Mouse (Mus musculus) midbrain, embryonic 12.5 days (tissue): ENCODE measurements around the gene Negr1. TPM values are rescaled to one million over a fixed set of nuclear protein-coding genes. Genes with fewer than 3 reads are reported as not detected.

ENCODE experiments used
- ATAC-seq: fragments of 200-750 bp; cut with Nextera tagmentation; 2 replicates; pipeline ENCODE4 v1.8.0; 2017; ENCODE audit warnings: low read depth, moderate TSS enrichment, moderate library complexity; ENCODE audit not compliant: low FRiP score
- H3K27ac ChIP-seq: fragments of 300-500 bp; sonication (generic); replicated peaks from 2 replicates; pipeline ENCODE4 v1.5.1; 2016; ENCODE audit warnings: mild to moderate bottlenecking
- H3K27me3 ChIP-seq: fragments of 300-500 bp; sonication (generic); 2 replicates; pipeline ENCODE4 v1.6.1; 2016; ENCODE audit warnings: mild to moderate bottlenecking
- H3K36me3 ChIP-seq: fragments of 300-500 bp; sonication (generic); 2 replicates; pipeline ENCODE4 v1.6.1; 2016
- H3K4me1 ChIP-seq: fragments of 300-500 bp; sonication (generic); 2 replicates; pipeline ENCODE4 v1.6.1; 2016
- H3K4me2 ChIP-seq: fragments of 300-500 bp; sonication (generic); replicated peaks from 2 replicates; pipeline ENCODE4 v1.6.1; 2016; ENCODE audit warnings: mild to moderate bottlenecking, moderate library complexity
- H3K4me3 ChIP-seq: fragments of 300-500 bp; sonication (generic); 2 replicates; pipeline ENCODE4 v1.5.1; 2016; ENCODE audit warnings: mild to moderate bottlenecking
- H3K9ac ChIP-seq: fragments of 300-500 bp; sonication (generic); replicated peaks from 2 replicates; pipeline ENCODE4 v1.6.1; 2016; ENCODE audit warnings: mild to moderate bottlenecking, moderate library complexity
- H3K9me3 ChIP-seq: fragments of 300-500 bp; sonication (generic); 2 replicates; pipeline ENCODE4 v1.6.1; 2016; ENCODE audit warnings: mild to moderate bottlenecking
- WGBS: fragments of 180-500 bp; shearing (Covaris S2); methylation state at CpG from one replicate; pipeline ENCODE4 v1.1.7; 2016; 5-methylcytosine and 5-hydroxymethylcytosine counted together
- polyA plus RNA-seq: library from polyadenylated mRNA; unstranded; fragments of >200 nt; fragmentation: Nextera tagmentation; extraction: Ambion mirVana; gene quantifications from 2 replicates; pipeline ENCODE4 v1.2.1, GENCODE M21; 2016

Gene Negr1
- polyA plus RNA-seq, 1 experiment from 2014 or later: 12.8 TPM

GRCm38 (mm10) chr3:157281259-157281658 is 719.7 kb downstream of the Negr1 start:
- Histone ChIP-seq H3K4me3 (no peak overlapping the region), H3K4me1 (no peaks in the 10 kb centered on the region), H3K36me3 (no peaks in the 10 kb centered on the region), H3K4me2 (no peak overlapping the region), H3K9me3 (no peaks in the 10 kb centered on the region), H3K27me3 (no peaks in the 10 kb centered on the region), H3K9ac (no peak overlapping the region), H3K27ac (no peak overlapping the region)
- ATAC-seq: no peak

GRCm38 (mm10) chr3:157291286-157291685 is 729.7 kb downstream of the Negr1 start:
- WGBS: 23% methylated on average over 1 of the region's 1 CpGs
- peak; percentile 87 for ATAC-seq
- no peak overlapping the region for H3K27ac ChIP-seq
- H3K4me3 ChIP-seq: no peak overlapping the region
- no peaks in the 10 kb centered on the region for H3K36me3 ChIP-seq
- no peak overlapping the region for H3K4me2 ChIP-seq
- no peaks in the 10 kb centered on the region for H3K9me3 ChIP-seq
- H3K4me1 ChIP-seq: 0 out of 2 replicates have a peak, but pooled peaks cover 3% of the 10 kb centered on the region
- no peak overlapping the region for H3K9ac ChIP-seq
- H3K27me3 ChIP-seq: no peaks in the 10 kb centered on the region; the same call in 1 of the 2 replicates

GRCm38 (mm10) chr3:157297216-157297615 is 735.6 kb downstream of the Negr1 start:
- Histone ChIP-seq H3K4me2 (no peak overlapping the region), H3K4me1 (peaks cover 5% of the 10 kb centered on the region; the same call in 1 of the 2 replicates), H3K9me3 (no peaks in the 10 kb centered on the region), H3K4me3 (no peak overlapping the region), H3K9ac (no peak overlapping the region), H3K36me3 (no peaks in the 10 kb centered on the region), H3K27me3 (peaks cover 4% of the 10 kb centered on the region; the same call in 1 of the 2 replicates), H3K27ac (no peak overlapping the region)
- WGBS: 49% methylated on average over 4 of the region's 4 CpGs
- no peak for ATAC-seq

GRCm38 (mm10) chr3:157303430-157304116 is 742.0 kb downstream of the Negr1 start:
- Histone ChIP-seq H3K27ac (no peak overlapping the region), H3K9me3 (no peaks in the 10 kb centered on the region), H3K27me3 (peaks cover 26% of the 10 kb centered on the region), H3K4me3 (no peak overlapping the region), H3K4me1 (no peaks in the 10 kb centered on the region), H3K36me3 (no peaks in the 10 kb centered on the region), H3K9ac (no peak overlapping the region), H3K4me2 (no peak overlapping the region)
- 79% methylated on average over 4 of the region's 4 CpGs for WGBS
- ATAC-seq: peak; percentile 41; the same call in 1 of the 2 replicates

- Histone ChIP-seq H3K36me3 (no peaks in the 10 kb centered on the region), H3K27me3 (peaks cover 74% of the 10 kb centered on the region), H3K4me2 (0 out of 2 replicates have a peak overlapping the region, but pooled peaks have one; percentile 15), H3K4me1 (peaks cover 14% of the 10 kb centered on the region), H3K9ac (no peak overlapping the region), H3K9me3 (no peaks in the 10 kb centered on the region), H3K27ac (peak overlapping the region; percentile 42; the same call in 1 of the 2 replicates), H3K4me3 (no peak overlapping the region)
- WGBS: 6% methylated on average over 1 of the region's 1 CpGs
- ATAC-seq: peak; percentile 94
These were observed 759.5 kb downstream of the Negr1 start for GRCm38 (mm10) chr3:157321081-157321573.

- peak; percentile 32 for ATAC-seq
- WGBS: 12% methylated on average over 1 of the region's 1 CpGs
- Histone ChIP-seq H3K4me3 (no peak overlapping the region), H3K9ac (no peak overlapping the region), H3K27ac (peak overlapping the region; percentile 42; the same call in 1 of the 2 replicates), H3K9me3 (no peaks in the 10 kb centered on the region), H3K36me3 (no peaks in the 10 kb centered on the region), H3K4me2 (no peak overlapping the region), H3K27me3 (peaks cover 75% of the 10 kb centered on the region), H3K4me1 (peaks cover 14% of the 10 kb centered on the region)
These were observed 760.2 kb downstream of the Negr1 start for GRCm38 (mm10) chr3:157321834-157322233.

- Histone ChIP-seq H3K4me2 (no peak overlapping the region), H3K27me3 (peaks cover 13% of the 10 kb centered on the region; the same call in 1 of the 2 replicates), H3K9ac (no peak overlapping the region), H3K4me3 (no peak overlapping the region), H3K36me3 (no peaks in the 10 kb centered on the region), H3K9me3 (no peaks in the 10 kb centered on the region), H3K27ac (no peak overlapping the region), H3K4me1 (no peaks in the 10 kb centered on the region)
- ATAC-seq: no peak
- WGBS: 90% methylated on average over 1 of the region's 1 CpGs
These were observed 772.6 kb downstream of the Negr1 start for GRCm38 (mm10) chr3:157334169-157334568.

- Histone ChIP-seq H3K4me2 (no peak overlapping the region), H3K9ac (no peak overlapping the region), H3K27me3 (no peaks in the 10 kb centered on the region), H3K4me1 (no peaks in the 10 kb centered on the region), H3K9me3 (no peaks in the 10 kb centered on the region), H3K4me3 (no peak overlapping the region), H3K27ac (no peak overlapping the region), H3K36me3 (no peaks in the 10 kb centered on the region)
- no peak for ATAC-seq
- WGBS: 3% methylated on average over 2 of the region's 2 CpGs
These were observed 787.9 kb downstream of the Negr1 start for GRCm38 (mm10) chr3:157349480-157349879.

GRCm38 (mm10) chr3:157358905-157359304 is 797.3 kb downstream of the Negr1 start:
- Histone ChIP-seq H3K27me3 (no peaks in the 10 kb centered on the region), H3K4me1 (no peaks in the 10 kb centered on the region), H3K36me3 (no peaks in the 10 kb centered on the region), H3K9me3 (no peaks in the 10 kb centered on the region), H3K9ac (no peak overlapping the region), H3K27ac (no peak overlapping the region), H3K4me2 (no peak overlapping the region), H3K4me3 (no peak overlapping the region)
- 70% methylated on average over 3 of the region's 3 CpGs for WGBS
- no peak for ATAC-seq

GRCm38 (mm10) chr3:157359840-157360239 is 798.2 kb downstream of the Negr1 start:
- H3K4me2 ChIP-seq: no peak overlapping the region
- no peaks in the 10 kb centered on the region for H3K27me3 ChIP-seq
- H3K4me3 ChIP-seq: no peak overlapping the region
- no peaks in the 10 kb centered on the region for H3K9me3 ChIP-seq
- H3K4me1 ChIP-seq: no peaks in the 10 kb centered on the region
- WGBS: 72% methylated on average over 6 of the region's 6 CpGs
- no peak overlapping the region for H3K9ac ChIP-seq
- no peak for ATAC-seq
- no peaks in the 10 kb centered on the region for H3K36me3 ChIP-seq
- H3K27ac ChIP-seq: no peak overlapping the region
